Mouse (Mus musculus): Measurements from ENCODE around the gene Mrpl55. TPM values are rescaled to one million over a fixed set of nuclear protein-coding genes. Genes with fewer than 3 reads are reported as not detected.

Gene Mrpl55
- polyA plus RNA-seq, 1 experiment from 2014 or later, result 113 TPM

GRCm38 (mm10) chr11:59185490-59185889 is 16.8 kb upstream of the Mrpl55 start:
- H3K4me2 ChIP-seq (replicated peaks; ENCODE audit: low read depth, low read length), result no peak overlapping the region
- H3K9me3 ChIP-seq (ENCODE audit: control insufficient read depth, low read length), result no peaks in the 10 kb centered on the region
- 89% methylated on average over 5 of the region's 5 CpGs for WGBS
- H3K36me3 ChIP-seq (ENCODE audit: control insufficient read depth, insufficient read depth, low read length), result peaks cover 22% of the 10 kb centered on the region
- no peaks in the 10 kb centered on the region for H3K27me3 ChIP-seq (ENCODE audit: control insufficient read depth, insufficient read depth, low read length)
- no peak overlapping the region for H3K9ac ChIP-seq (ENCODE audit: low read depth, low read length)
- peaks cover 7% of the 10 kb centered on the region; the same call in 1 of the 2 replicates for H3K4me1 ChIP-seq (ENCODE audit: control insufficient read depth, insufficient read depth, low read length)
- no peak overlapping the region for H3K4me3 ChIP-seq (ENCODE audit: low read length)
- no peak for ATAC-seq (ENCODE audit: low FRiP score, low TSS enrichment)
- no peak overlapping the region for H3K27ac ChIP-seq (ENCODE audit: low read depth, low read length)

GRCm38 (mm10) chr11:59187706-59188105 is 14.6 kb upstream of the Mrpl55 start:
- Histone ChIP-seq H3K36me3 (ENCODE audit: control insufficient read depth, insufficient read depth, low read length) (peaks cover 22% of the 10 kb centered on the region), H3K9me3 (ENCODE audit: control insufficient read depth, low read length) (no peaks in the 10 kb centered on the region), H3K27ac (ENCODE audit: low read depth, low read length) (no peak overlapping the region), H3K4me2 (replicated peaks; ENCODE audit: low read depth, low read length) (no peak overlapping the region), H3K9ac (ENCODE audit: low read depth, low read length) (no peak overlapping the region), H3K4me1 (ENCODE audit: control insufficient read depth, insufficient read depth, low read length) (peaks cover 7% of the 10 kb centered on the region), H3K4me3 (ENCODE audit: low read length) (no peak overlapping the region), H3K27me3 (ENCODE audit: control insufficient read depth, insufficient read depth, low read length) (no peaks in the 10 kb centered on the region)
- no peak for ATAC-seq (ENCODE audit: low FRiP score, low TSS enrichment)
- 38% methylated on average over 6 of the region's 6 CpGs for WGBS

GRCm38 (mm10) chr11:59191231-59192058 is 10.8 kb upstream of the Mrpl55 start:
- WGBS, result under 1% methylated on average over 54 of the region's 59 CpGs
- Histone ChIP-seq H3K27me3 (ENCODE audit: control insufficient read depth, insufficient read depth, low read length) (no peaks in the 10 kb centered on the region), H3K4me2 (replicated peaks; ENCODE audit: low read depth, low read length) (peak overlapping the region; percentile 71), H3K4me3 (ENCODE audit: low read length) (peak overlapping the region; percentile 68), H3K9ac (ENCODE audit: low read depth, low read length) (peak overlapping the region; percentile 80), H3K36me3 (ENCODE audit: control insufficient read depth, insufficient read depth, low read length) (no peaks in the 10 kb centered on the region; the same call in 1 of the 2 replicates), H3K4me1 (ENCODE audit: control insufficient read depth, insufficient read depth, low read length) (peaks cover 7% of the 10 kb centered on the region), H3K9me3 (ENCODE audit: control insufficient read depth, low read length) (no peaks in the 10 kb centered on the region), H3K27ac (ENCODE audit: low read depth, low read length) (peak overlapping the region; percentile 91)
- peak; percentile 96 for ATAC-seq (ENCODE audit: low FRiP score, low TSS enrichment)

- H3K27me3 ChIP-seq (ENCODE audit: control insufficient read depth, insufficient read depth, low read length), result no peaks in the 10 kb centered on the region
- peak; percentile 17 for ATAC-seq (ENCODE audit: low FRiP score, low TSS enrichment)
- peak within 1 kb of the TSS; percentile 71 for H3K4me2 ChIP-seq (replicated peaks; ENCODE audit: low read depth, low read length)
- H3K9ac ChIP-seq (ENCODE audit: low read depth, low read length), result peak within 1 kb of the TSS; percentile 80
- H3K4me1 ChIP-seq (ENCODE audit: control insufficient read depth, insufficient read depth, low read length), result peaks cover 7% of the 10 kb centered on the region
- H3K36me3 ChIP-seq (ENCODE audit: control insufficient read depth, insufficient read depth, low read length), result no peaks in the 10 kb centered on the region
- H3K4me3 ChIP-seq (ENCODE audit: low read length), result peak within 1 kb of the TSS; percentile 68
- no peaks in the 10 kb centered on the region for H3K9me3 ChIP-seq (ENCODE audit: control insufficient read depth, low read length)
- 6% methylated on average over 16 of the region's 16 CpGs for WGBS
- peak within 1 kb of the TSS; percentile 91 for H3K27ac ChIP-seq (ENCODE audit: low read depth, low read length)
These were observed 10.3 kb upstream of the Mrpl55 start, which contains the start of gene Guk1 for GRCm38 (mm10) chr11:59192059-59192386. Guk1 (minus strand) TSS chr11:59192212.

GRCm38 (mm10) chr11:59196230-59196629 is 6.1 kb upstream of the Mrpl55 start:
- H3K4me1 ChIP-seq (ENCODE audit: control insufficient read depth, insufficient read depth, low read length), result 0 out of 2 replicates have a peak, but pooled peaks cover 2% of the 10 kb centered on the region
- H3K27ac ChIP-seq (ENCODE audit: low read depth, low read length), result no peak overlapping the region
- no peak overlapping the region for H3K4me3 ChIP-seq (ENCODE audit: low read length)
- H3K9ac ChIP-seq (ENCODE audit: low read depth, low read length), result no peak overlapping the region
- no peak for ATAC-seq (ENCODE audit: low FRiP score, low TSS enrichment)
- H3K36me3 ChIP-seq (ENCODE audit: control insufficient read depth, insufficient read depth, low read length), result no peaks in the 10 kb centered on the region
- H3K4me2 ChIP-seq (replicated peaks; ENCODE audit: low read depth, low read length), result no peak overlapping the region
- no peaks in the 10 kb centered on the region for H3K27me3 ChIP-seq (ENCODE audit: control insufficient read depth, insufficient read depth, low read length)
- H3K9me3 ChIP-seq (ENCODE audit: control insufficient read depth, low read length), result no peaks in the 10 kb centered on the region

- no peaks in the 10 kb centered on the region for H3K9me3 ChIP-seq (ENCODE audit: control insufficient read depth, low read length)
- 31% methylated on average over 16 of the region's 16 CpGs for WGBS
- no peaks in the 10 kb centered on the region for H3K27me3 ChIP-seq (ENCODE audit: control insufficient read depth, insufficient read depth, low read length)
- peak overlapping the region; percentile 53 for H3K4me3 ChIP-seq (ENCODE audit: low read length)
- 0 out of 2 replicates have a peak, but pooled peaks cover 6% of the 10 kb centered on the region for H3K4me1 ChIP-seq (ENCODE audit: control insufficient read depth, insufficient read depth, low read length)
- peak overlapping the region; percentile 86 for H3K4me2 ChIP-seq (replicated peaks; ENCODE audit: low read depth, low read length)
- ATAC-seq (ENCODE audit: low FRiP score, low TSS enrichment), result 0 out of 2 replicates have a peak, but pooled peaks have one; percentile 7
- peak overlapping the region; percentile 65; the same call in 1 of the 2 replicates for H3K9ac ChIP-seq (ENCODE audit: low read depth, low read length)
- peaks cover 12% of the 10 kb centered on the region for H3K36me3 ChIP-seq (ENCODE audit: control insufficient read depth, insufficient read depth, low read length)
- 0 out of 2 replicates have a peak overlapping the region, but pooled peaks have one; percentile 60 for H3K27ac ChIP-seq (ENCODE audit: low read depth, low read length)
These were observed 877 bp upstream of the Mrpl55 start for GRCm38 (mm10) chr11:59201216-59202002.

- peak within 1 kb of the TSS; percentile 84 for H3K9ac ChIP-seq (ENCODE audit: low read depth, low read length)
- no peaks in the 10 kb centered on the region for H3K9me3 ChIP-seq (ENCODE audit: control insufficient read depth, low read length)
- ATAC-seq (ENCODE audit: low FRiP score, low TSS enrichment), result peak; percentile 85
- no peaks in the 10 kb centered on the region for H3K27me3 ChIP-seq (ENCODE audit: control insufficient read depth, insufficient read depth, low read length)
- H3K4me3 ChIP-seq (ENCODE audit: low read length), result peak within 1 kb of the TSS; percentile 87
- WGBS, result under 1% methylated on average over 65 of the region's 67 CpGs
- peaks cover 44% of the 10 kb centered on the region for H3K36me3 ChIP-seq (ENCODE audit: control insufficient read depth, insufficient read depth, low read length)
- H3K27ac ChIP-seq (ENCODE audit: low read depth, low read length), result peak within 1 kb of the TSS; percentile 95
- H3K4me2 ChIP-seq (replicated peaks; ENCODE audit: low read depth, low read length), result peak within 1 kb of the TSS; percentile 85
- peaks cover 9% of the 10 kb centered on the region for H3K4me1 ChIP-seq (ENCODE audit: control insufficient read depth, insufficient read depth, low read length)
These were observed 6.0 kb downstream of the Mrpl55 start, which contains the start of gene 2310033P09Rik for GRCm38 (mm10) chr11:59208153-59208831. 2310033P09Rik (plus strand) TSS chr11:59208321.

GRCm38 (mm10) chr11:59209003-59209441 is 6.7 kb downstream of the Mrpl55 start:
- no peaks in the 10 kb centered on the region for H3K9me3 ChIP-seq (ENCODE audit: control insufficient read depth, low read length)
- no peaks in the 10 kb centered on the region for H3K27me3 ChIP-seq (ENCODE audit: control insufficient read depth, insufficient read depth, low read length)
- H3K4me2 ChIP-seq (replicated peaks; ENCODE audit: low read depth, low read length), result peak overlapping the region; percentile 85
- peak overlapping the region; percentile 87 for H3K4me3 ChIP-seq (ENCODE audit: low read length)
- H3K4me1 ChIP-seq (ENCODE audit: control insufficient read depth, insufficient read depth, low read length), result peaks cover 9% of the 10 kb centered on the region
- H3K27ac ChIP-seq (ENCODE audit: low read depth, low read length), result peak overlapping the region; percentile 95; the same call in 1 of the 2 replicates
- H3K9ac ChIP-seq (ENCODE audit: low read depth, low read length), result peak overlapping the region; percentile 84
- ATAC-seq (ENCODE audit: low FRiP score, low TSS enrichment), result peak; percentile 69
- peaks cover 47% of the 10 kb centered on the region for H3K36me3 ChIP-seq (ENCODE audit: control insufficient read depth, insufficient read depth, low read length)
- 12% methylated on average over 18 of the region's 18 CpGs for WGBS
